Mouse (Mus musculus) spleen, postnatal 4 days (tissue): ENCODE measurements at regions not wholly inside any gene's neighbourhood (a gene's known extent, or its start where the extent isn't known, plus 50 kb on each side); places are given as distances from the start of the nearest gene placed in this dataset.

Experiments
- DNase-seq, 2 experiments: peaks; one replicate each; pipeline ENCODE4 v3.0.0; 2022; ENCODE audit warnings: low spot score in 2 of 2

DNA sequence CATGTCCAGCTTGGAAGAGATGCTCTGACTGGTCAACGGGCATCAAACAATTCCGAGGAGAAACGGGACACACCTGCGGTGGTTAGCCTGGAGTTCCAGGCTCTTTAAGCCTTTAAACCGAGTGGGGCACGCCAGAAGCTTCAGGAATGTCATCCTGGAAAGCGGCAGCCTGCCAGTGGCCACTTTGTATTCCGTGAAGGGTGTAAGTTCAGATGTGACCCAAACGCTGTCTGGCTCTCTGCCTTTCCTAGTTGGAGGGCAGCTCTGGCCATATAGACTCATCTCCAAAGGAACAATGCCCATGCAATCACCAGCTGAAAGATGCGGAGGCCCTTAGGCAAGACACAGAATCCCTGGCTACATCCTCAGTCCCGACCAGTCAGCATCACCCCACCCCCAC, 597.8 kb upstream of the Gm10131 start:
- DNase-seq: no peak

DNA sequence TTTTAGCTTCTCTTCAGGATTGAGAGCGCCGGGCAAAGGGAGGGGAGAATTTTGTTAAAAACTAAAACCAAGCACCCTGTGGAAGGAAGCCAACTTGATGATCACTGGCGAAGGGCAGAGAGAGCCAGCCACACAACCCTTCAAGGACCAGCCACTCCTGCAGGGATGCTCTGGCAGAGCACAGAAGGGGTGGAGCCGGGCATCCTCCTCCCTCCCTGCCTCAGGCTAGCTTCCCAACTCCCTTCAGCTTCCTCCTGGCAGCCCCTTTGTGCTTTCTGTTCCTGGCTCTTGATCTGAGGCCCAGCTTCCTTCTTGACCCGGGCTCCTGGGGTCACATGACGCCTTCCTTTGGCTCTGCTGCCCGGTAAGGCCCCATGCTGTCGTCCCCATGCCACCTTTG, 591.8 kb upstream of the Gm10131 start:
- DNase-seq: no peak

DNA sequence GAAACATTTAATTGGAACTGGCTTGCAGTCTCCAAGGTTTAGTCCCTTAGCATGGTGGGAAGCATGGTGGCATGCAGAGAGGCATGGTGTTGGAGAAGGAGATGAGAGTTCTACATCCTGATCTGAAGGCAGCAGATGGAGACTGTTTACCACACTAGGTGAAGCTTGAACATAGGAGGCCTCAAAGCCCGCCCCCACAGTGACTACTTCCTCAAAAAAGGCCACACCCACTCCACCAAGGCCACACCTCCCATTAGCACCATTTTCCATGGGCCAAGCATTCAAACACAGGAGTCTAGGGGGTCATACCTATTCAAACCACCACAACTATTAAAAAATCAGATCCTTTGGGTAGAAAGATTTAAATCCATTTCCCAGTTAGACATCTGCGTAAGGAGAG, 591.3 kb upstream of the Gm10131 start:
- no peak for DNase-seq

DNA sequence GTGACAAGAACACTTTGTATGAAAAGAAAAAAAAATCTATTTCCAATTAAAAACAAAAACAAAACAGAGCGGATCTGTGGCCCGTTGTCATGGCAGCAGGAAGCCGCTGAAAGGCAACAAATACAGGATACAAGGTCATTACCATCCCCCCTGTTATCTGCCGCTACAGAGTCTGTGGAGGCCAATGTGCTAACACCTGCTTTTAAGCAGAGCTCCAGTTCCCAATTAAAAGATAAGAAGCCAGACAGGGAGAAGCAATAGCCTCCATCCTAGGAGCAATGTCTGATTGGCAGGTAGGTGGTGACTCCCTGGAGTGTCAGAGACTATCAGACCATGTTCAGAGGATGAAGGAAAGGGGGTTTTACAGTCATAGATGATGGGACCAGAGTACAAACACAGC, 587.5 kb upstream of the Gm10131 start:
- DNase-seq: no peak

DNA sequence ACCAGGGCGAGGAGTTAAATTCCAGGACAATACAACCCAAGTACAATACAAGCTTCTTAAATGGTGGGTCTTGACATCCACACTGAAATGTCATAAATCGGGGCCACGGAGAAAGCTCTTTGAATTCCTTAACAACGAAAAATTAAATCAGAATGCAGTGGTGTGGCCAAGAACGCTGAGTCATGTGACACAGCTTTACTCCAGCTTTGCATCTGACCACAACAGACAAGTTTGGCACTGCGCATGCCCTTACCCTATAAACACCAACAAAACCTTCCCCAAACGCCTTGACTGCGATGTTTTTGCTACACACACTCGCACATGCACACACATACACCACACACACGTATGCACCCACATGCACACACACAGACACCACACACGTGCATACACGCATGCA, 584.8 kb upstream of the Gm10131 start:
- DNase-seq: no peak

DNA sequence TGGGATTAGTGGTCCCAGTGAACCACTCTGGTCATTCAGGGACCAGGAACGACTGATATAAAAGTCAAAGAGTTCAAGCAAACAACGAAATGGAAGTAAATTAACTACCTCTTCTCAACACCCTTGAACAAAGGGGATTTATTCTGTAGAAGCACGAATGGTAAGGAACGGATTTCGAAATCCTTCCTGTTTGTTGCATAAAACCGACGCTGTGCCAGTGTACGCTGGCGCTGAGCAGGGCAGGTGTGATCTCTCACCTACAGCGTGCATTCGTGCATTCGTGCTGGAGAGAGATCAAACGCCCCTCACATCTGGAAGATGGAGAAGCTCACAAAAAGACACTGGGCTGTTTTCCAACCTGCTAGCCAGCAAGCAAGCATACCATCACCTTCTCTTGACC, 581.1 kb upstream of the Gm10131 start:
- DNase-seq: no peak

DNA sequence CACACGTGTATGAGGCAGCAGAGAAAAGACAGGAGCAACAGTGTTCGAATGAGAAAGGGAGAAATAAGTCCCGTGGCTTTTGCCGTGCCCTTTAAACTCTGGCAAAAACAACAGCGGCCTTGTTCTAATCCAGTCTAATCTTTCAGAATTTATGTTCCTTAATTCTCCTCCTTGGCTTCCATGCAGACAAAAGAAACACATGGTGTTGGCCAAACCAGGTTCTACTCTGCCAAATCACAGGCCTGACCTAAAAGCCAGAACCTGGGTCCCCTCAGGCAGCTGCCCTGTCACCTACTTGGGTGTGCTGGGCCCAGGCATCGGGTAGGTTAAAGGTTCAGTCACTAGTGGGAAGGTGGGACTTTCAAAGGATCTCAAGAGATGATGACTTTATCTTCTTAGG, 580.2 kb upstream of the Gm10131 start:
- DNase-seq: no peak

DNA sequence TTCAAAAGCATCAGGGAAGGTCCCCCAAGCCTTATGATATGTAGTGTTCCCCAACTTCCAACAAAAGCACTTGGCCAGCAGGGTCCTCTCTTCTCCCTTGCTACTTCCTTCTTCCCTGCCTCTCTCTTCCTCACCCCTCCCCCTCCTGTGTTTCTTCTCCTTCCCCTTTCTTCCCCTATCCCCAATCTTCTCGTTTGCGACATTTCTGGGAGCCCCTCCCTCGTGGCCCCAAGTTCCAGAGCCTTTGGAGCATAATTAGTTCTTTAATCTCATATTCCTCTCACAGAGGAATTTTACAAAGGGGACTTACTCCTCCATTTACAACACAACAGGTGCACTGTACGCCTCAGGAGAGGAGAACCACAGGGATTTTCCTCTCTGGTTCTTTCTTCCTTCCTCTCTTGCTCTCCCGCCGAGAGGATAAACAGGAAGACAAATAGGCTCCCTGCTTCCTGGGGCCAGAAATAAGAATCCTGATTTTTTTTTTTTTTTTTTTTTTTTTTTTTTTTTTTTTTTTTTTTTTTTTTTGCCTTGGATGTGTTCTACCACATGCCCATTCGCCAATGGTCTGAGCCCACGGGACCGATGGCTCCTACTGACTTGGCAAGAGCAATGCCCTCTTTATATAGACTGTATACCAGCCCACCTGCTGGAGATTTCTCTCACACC, 578.4 kb upstream of the Gm10131 start:
- no peak for DNase-seq

DNA sequence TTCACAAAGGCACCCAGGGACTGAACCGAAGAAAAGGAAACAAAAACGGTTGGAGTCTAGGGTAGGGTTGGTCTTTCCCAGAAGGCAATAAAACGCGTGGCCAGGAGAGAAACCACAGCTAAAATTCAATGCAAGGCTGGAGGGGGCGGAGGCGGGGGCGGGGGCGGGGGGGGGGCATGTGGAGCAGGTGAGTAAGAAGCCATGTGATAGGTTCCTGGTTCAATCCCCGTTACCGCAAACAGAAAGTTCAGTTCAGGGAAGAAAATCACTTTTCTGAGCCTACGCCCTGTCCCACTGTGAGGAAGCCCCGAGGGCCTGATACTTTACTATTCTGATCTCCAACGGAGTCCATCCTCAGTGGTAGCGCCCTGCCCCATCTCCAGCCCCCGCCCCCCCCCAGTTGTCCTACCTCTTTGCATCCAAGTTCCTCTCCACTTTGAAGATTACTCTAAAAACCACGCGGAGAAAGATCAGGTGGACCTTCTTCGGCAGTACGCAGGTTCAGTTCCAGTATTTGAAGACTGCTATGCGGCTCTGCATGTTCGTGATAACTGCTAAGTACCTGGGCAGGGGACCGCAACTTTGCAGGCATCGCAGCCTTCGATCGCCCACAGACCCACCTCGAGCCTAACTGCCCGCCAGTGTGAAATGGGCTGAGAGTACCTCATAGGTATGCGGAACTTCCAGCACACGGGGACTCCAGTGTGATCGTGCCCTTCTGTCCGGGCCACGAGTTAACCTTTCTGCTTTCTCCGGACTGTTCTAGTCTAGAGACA, 577.7 kb upstream of the Gm10131 start:
- DNase-seq: no peak

DNA sequence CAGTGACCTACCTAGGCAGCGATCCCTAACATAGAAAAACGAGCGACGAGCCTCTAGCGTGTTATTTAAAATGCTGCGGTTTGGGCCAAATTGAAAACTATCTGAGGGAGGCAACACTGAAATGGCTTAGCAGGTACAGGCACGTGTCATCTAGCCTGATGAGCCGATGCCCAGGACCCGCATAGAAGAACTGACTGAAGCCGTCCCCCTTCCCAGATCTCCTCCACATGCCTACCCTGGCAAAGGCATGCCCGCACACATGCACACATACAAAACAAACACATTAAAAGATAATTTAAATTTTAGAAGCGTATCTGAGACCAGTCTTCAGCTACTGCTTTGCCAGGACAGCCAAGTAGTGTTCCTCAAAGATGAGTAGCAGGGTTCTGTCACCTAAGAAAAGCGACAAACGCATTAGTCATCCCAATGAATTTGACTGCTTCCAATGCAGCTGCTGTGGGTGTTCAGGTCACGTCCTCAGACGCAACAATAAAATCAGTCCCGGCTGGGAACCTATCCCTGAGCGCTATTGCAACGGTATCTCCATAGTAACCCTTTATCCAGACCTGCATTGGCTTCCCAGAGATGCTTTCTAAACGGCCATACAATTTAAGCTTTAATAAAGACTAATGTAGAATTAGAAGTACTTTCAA, 577.0 kb upstream of the Gm10131 start:
- no peak for DNase-seq

DNA sequence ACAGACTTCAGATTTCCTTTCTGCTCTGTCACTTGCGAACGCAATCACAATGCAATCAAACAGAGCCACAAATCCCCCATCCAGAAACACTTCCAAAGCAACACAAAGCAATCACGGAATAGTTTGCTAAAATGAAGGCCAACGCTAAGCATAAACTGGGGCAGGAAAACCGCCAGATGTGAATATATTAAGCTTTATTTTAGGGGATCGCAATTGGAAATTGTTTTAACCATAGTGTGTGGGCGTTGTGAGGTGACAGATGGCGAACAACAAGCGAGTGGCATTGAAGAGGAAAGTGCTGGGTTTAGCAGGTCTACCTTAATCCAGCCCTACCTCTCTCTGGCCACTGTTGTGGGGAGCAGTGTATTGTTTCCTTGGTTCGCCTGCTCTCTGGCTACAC, 574.8 kb upstream of the Gm10131 start:
- no peak for DNase-seq

DNA sequence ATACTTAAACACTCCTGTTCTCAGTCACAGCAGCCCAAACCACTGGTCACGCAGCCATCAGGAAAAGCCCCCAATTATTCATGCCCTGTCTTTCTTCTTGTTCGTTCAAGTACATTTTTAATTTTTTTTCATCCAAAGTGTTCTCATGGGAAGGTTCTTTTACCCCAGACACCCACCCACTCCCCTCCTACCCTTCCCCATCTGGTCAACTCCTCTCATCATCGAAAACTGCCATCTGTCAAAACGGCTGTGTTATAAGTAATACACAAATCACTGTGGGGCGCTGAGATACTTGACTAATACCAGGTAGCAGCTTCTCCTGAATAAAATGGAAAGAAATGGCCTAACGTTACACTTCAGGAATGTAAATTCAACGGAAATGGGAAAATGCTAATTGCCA, 573.1 kb upstream of the Gm10131 start:
- DNase-seq: no peak

DNA sequence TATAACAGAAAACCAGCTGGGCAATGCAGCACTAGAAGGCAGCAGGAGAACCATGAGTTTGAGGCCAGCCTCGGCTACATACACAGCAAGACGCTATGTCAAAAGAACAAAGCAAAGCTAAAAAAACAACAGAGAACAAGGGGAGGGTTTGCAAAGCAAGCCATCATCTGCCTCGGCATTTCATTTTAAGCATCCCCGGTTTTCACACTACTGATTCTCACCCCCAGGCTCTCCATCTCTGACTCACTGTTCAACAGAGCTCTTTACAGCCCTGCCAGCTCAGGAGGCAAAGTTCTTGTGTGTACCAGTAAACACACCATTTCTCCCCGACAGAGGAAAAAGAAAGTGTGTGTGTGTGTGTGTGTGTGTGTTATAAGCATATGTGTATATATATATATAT, 571.6 kb upstream of the Gm10131 start:
- no peak for DNase-seq

DNA sequence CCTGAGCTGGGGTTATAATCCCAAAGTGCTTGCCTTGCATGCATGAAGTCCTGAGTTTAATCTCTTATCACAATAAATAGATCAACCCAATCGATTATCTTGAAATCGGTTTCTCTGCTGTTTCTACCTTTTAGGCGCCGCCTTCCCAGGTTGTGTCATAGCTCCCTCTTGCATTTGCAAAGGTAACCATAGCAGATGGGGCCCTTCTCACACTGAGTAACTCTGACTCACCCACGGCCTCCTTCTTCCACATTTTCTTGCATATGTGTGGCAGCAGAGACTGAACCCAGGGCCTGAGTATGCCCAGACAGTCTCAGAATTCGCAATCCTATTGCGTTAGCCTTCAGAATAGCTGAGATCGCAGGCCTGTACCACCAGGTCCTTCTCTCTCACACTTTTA, 570.7 kb upstream of the Gm10131 start:
- no peak for DNase-seq

DNA sequence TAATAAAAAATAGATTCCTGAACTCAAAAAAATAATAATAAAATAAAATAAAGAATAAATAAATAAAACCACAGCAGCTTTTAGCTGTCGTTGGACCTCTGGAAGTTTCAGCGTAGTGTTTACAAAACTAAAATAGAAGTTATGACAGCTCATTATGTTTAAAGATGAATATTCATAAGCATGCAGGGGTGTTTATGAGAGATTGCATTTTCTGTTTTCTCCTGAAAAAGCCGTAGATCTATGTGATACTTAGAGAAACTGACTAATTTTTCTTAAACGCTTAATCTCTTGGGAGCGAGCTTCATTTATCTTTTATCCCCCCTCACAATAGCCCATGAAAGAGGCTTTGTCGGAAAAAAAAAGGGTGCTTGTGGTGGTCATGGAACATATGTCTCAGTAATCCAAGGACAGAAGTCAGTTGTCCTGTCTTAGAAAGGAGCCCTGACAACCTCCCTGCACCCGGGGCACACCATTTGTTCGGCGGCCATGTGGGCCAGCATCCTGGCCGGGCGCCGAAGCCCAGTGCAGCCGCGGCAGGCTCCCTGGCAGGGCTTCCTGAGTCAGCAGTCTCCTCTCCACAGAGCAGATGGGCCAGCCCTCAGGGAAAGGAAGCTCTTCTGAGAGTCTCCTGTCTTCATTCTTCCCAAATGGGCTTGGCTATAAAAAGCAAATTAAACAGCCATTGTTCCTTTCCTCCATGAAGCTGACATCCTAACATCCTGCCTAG, 568.2 kb upstream of the Gm10131 start:
- DNase-seq: no peak

DNA sequence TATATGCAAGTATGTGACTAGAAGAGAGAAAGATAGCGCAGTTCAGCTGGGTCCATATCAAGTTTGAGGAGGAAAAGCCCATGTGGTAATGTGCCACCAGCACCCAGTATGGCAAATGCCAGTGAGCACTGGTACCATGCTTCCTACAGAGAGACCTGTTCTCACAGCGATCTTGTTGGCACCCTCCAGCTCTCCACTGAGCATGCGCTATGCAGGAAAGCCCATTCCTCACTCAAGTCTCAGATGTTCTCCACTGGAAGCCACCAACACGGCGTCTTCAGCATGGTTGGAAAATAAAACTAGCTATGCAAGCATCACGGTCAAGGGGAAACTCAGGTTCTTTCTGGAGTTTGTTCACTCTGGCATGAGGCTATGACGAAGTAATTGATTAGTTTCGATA, 567.3 kb upstream of the Gm10131 start:
- DNase-seq: no peak

DNA sequence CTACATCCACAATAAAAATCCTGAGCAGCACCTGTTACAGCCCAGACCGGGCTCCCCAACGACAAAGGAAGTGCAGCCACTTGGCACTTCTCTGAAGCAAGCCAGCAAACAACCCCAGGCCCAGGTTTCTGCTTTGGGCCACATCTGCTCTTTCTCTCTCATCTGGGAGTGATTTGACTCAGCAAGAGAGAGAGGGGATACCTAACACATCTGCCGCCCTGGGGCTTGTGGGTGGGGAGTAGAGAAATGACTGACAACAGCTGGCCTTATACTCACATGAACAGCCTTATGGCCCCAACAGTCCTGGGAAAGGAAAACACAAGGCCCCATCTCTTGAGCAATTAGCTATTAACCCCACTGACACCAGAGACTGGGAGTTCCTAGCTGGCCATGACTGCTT, 560.2 kb upstream of the Gm10131 start:
- DNase-seq: peak; percentile 27 to 66

DNA sequence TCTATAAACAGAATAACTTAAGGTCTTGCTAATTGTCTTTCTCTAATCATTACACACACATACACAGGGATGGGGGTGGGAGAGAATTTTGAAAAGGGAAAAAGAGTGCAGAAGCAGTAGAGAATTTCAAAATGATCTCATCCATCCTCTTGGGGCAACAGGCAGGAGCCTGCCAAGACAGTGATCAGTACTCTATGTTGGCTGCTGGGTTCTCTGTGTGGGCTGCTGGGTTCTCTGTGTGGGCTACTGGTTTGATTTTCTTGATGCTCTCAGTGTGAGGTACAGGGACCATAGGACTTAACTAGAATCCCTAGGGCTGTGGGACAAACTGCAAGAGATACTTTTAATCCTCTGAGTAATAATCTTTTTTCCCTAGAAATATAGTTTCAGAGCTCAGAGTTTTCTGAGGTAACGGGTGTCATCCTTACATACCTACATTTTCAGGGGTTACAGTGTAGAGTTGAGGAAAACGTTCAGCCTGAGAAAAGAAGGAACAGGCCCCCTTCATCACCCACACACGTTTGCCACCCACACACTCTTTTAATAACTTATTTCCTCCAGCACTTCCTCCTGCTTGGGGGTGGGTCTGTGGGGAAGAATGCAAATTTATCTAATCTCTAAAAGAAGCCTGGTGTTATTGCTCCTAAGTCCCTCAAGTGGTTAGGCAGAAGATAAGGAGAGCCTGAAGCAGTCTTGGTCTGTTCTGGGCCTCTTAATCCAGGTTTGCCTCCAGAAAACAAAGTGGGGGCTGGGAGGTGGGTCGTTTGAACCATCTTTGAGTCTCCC, 559.6 kb upstream of the Gm10131 start:
- DNase-seq: no peak

DNA sequence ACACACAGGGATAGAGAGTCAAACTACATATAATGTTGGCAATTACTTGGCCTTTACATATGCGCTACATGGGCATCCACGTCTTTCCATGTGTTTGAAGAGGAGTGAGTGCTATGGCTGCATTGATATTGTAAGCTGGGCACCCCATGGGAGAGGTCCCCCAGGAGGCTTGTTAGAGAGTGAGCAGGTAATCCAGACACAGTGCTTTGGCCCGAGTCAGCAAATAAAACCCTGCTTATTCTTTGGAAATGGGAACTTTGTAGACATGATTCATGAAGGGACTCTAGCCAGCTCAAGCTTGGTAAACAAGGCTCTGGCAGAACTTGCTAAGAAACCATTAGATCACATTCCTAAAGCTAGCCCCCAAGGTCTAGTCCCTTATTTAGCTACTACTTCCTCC, 557.6 kb upstream of the Gm10131 start:
- DNase-seq: no peak

DNA sequence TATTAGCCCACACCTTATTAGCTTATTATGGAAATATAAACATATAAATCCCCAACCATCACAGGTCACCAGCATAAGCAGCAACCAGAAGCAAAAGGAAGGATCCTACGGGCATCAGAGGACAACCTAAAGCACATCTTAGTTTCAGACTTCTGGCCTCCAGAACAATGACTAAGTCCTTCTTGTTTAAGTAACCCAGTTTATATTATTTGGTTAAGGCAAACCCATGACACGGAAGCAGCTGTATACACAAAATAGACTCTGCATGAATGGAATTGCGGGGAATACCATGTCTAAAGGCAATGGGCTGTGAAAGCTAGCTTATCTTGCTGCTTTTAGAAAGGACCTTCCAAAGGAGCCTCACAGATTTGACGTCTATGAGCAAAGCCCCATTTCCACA, 552.9 kb upstream of the Gm10131 start:
- DNase-seq: no peak

DNA sequence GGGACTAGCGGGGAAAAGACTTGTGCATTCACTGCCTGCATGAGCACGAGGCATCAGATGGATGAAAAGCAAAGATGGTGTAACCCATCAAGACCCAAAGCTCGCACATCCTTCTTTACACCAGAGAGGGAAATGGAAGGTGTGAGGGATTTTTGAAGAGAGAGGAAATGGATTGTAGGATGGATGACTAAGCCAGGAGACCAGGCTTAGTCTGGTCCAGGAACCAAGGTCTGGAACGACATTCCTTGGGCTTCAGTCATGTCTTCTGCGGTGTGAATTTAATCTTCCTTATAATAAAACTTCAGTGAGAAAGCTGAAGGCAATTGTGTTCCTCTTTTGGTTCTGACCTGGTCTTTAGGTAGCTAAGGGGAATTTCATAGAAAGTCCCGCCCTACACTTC, 551.0 kb upstream of the Gm10131 start:
- peak in 1 of 2 experiments; percentile 30 for DNase-seq

DNA sequence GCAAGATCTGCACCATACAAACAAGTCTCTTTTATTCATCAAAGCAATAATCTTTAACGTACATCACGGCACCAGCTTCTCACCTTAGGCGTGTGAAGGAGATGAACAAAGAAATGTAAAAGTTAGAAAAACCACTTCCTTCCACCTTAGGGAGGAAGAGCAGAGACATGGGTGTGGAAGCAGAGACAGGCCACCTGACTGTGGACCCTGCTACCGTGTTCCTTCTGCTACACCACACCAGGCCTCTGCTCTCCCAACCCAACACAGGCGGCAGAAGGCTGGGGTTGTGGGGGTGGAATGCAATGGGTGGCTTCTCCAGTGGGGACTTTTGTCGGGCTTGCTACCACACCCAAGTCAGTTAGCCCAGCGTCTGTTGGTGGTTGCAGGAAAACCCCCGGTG, 540.2 kb upstream of the Gm10131 start:
- no peak for DNase-seq
